Mouse (Mus musculus): ENCODE measurements around the gene Zkscan5.
"Not testable (repeated sequence)": the region's sequence is repeated elsewhere in the genome, so short reads cannot be mapped to it uniquely, and the experiment has no call there.

Zkscan5 gene

DNA sequence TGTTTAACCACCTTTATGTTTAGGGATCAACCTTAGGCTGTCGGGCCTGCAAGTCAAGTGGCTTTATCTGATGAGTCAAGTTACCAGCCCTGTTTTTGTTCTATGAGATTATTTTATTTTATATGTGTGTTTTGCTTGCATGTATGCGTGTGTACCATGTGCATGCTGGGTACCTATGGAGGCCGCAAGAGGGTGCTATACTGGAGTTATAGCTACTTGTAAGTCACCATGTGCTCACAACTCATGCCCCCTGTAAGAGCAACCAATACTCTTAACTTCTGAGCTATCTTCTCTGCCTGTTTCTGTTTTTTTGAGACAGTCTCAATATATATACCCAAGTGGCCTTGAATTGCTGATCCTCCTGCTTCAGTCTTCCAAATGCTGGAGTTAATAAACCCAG is 9.1 kb downstream of the Zkscan5 start:
- DNase-seq (ENCODE audit: low spot score): no peak

DNA sequence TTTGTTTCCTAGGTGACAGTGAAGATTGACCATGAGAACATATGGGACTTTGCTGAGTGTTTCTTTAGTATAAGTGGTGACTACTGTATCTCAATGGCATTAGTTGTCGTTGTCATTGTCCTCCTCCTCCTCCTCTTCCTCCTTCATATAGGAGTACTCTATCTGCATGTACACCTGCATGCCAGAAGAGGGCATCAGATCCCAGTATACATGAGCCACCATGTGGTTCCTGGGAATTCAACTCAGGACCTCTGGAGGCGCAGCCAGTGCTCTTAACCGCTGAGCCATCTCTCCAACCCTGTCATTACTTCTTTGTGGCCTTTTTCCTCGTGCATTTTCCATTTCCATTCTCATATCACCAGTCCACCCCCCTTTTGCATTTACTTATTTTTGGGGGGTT is 10.3 kb downstream of the Zkscan5 start:
- DNase-seq (ENCODE audit: low spot score): no peak

DNA sequence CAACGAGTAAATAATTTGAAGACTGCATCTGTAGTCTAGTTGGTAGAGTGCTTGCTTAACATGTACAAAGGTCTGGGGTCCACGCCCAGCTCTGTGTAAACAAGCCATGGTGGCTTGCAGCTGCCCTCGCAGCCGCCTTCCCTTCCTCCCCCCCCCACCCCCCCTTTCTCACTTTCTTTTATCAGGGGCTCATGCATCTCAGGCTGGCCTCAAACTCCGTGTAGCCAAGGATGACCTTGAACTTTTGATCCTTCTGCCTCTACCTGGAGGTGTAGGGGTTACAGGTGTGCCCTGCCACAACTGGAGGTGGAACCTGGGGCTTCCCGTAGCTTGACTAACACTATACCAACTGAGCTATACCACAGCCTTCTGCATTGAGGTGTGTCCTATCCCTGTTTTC is 13.4 kb downstream of the Zkscan5 start:
- no peak for DNase-seq (ENCODE audit: low spot score)

DNA sequence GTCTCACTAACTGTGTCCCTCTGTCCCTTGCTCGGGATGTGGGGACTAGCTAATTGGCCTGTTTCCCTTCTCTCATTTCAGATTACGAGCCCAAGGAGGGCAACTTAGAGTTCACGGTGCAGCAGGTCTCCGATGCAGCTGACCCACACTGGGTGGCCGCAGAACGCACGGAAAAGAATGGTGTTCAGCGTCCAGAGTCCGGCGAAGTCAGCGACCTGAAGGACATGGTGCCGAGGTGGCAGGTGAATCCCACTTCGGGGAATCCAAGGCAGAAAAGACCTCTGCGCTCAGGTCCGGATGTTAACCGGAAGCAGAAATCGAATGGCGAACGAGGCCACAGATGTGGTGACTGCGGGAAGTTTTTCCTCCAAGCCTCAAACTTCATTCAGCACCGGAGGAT is 13.8 kb downstream of the Zkscan5 start:
- no peak for DNase-seq (ENCODE audit: low spot score)

DNA sequence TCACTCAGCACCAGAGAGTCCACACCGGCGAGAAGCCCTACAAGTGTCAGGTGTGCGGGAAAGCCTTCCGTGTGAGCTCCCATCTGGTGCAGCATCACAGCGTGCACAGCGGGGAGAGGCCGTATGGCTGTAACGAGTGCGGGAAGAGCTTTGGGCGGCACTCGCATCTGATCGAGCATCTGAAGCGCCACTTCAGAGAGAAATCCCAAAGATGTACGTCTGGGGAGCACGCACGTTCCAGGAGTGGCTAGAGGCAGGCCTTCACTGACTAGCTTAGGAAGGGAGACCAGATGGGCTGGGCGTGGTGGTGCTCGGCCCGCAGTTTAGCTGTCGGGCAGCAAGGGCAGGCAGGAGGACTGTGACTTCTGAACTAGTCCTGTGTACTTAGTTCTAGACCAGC is 14.3 kb downstream of the Zkscan5 start:
- no peak for DNase-seq (ENCODE audit: low spot score)

DNA sequence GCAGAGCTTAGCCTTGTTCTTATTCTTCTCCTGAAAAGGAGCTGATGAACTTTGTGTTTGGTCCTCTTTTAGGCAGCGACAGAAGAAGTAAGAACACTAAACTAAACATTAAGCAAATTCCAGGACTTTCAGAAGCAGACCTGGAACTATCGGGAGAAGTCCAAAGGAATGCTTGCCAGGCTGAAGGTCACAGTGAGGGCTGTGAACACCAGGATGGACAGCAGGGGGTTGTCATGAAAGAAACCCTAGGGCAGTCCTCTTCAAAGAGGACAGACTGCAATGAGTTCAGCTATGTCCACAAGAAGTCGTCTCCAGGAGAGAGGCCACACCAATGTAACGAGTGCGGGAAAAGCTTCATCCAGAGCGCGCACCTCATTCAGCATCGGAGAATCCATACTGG is 15.6 kb downstream of the Zkscan5 start:
- DNase-seq (ENCODE audit: low spot score): no peak

DNA sequence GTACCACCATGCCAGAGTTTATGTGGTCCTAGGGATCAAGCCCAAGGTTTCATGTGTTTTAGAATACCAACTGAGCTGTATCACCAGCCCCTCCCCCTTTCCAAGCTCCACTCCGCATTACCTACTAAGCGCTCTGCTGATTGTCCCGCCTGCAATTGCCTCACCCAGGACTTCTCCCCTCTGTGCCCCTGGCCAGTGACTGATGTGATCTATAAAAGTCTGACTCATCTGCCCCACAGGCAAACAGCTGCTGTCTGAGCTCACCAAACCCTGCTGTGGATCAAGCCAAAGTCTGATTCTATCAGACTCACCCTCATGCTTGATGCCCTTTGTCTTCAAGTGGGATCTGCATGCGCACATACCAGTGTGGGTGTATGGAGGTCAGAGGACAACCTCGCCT is 18.5 kb downstream of the Zkscan5 start:
- DNase-seq (ENCODE audit: low spot score): no peak

DNA sequence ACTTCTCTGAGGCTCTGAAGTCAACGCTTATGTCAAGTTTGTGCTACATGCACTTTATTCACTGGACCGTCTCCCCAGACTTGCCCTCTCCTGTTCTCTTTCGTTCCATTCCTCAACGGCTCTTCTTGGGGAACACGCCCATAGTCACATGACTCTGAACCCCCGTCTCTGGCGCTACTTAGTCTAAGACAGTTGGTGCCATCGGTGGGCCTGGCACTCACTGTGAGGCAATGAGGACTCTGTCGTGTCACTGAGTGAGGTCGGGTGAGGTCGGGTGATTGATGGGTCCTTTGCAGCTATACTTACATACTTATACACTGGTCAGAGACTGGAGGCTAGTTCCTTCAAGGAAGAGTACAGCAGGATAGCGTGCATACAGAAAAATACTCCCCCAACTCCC is 19.0 kb downstream of the Zkscan5 start:
- no peak for DNase-seq (ENCODE audit: low spot score)

DNA sequence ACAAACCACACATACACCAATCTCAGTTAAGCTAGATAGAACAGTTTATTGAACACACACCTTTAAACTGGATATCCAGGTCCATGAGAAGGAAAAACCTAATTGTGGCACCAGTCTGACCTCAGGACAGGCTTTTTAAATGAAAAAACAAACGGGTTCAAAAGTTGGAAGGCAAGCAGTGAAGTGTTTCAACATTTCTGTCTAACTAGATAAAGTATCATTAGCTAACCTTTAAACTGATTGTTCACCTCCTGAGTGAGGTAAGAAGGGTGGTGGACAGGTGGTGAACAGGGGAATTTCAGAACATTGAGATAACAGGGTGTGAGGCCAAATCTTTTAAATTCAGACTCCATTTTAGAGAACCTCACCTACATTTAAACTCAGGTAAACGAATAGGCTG is 22.1 kb downstream of the Zkscan5 start:
- DNase-seq (ENCODE audit: low spot score): no peak

DNA sequence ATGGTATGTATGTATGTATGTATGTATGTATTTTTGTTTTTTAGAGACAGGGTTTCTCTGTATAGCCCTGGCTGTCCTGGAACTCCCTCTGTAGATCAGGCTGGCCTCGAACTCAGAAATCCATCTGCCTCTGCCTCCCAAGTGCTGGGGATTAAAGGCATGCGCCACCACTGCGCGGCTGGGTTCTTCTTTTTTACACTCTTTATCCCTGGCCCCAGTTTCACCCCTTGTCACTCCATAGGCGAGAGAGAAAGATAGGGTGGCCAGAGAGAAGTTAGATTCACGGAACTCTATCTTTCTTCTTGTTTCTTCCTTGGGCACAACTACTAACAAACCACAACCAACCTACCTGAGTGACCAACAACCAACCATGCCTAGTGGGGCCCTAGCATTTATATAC is 24.9 kb downstream of the Zkscan5 start:
- not testable (repeated sequence) for DNase-seq (ENCODE audit: low spot score)

DNA sequence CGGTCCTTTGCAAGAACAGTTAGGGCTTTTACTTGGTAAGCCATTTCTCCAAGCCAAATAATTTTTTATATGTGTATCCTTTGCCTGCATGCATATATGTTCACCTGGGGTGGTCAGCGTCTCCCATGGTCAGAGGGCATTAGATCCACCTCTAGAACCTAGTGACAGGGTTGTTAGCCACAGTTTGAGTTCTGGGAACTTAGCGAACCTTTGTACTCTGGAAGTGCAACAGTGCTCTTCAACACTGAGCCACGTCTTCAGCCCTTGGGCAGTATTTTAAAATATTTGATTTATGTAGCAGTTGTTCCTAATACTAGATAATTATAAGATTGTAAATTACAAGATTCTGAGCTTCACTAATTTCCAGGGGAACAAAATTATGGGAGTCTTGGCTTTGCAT is 26.3 kb downstream of the Zkscan5 start:
- DNase-seq (ENCODE audit: low spot score): no peak

DNA sequence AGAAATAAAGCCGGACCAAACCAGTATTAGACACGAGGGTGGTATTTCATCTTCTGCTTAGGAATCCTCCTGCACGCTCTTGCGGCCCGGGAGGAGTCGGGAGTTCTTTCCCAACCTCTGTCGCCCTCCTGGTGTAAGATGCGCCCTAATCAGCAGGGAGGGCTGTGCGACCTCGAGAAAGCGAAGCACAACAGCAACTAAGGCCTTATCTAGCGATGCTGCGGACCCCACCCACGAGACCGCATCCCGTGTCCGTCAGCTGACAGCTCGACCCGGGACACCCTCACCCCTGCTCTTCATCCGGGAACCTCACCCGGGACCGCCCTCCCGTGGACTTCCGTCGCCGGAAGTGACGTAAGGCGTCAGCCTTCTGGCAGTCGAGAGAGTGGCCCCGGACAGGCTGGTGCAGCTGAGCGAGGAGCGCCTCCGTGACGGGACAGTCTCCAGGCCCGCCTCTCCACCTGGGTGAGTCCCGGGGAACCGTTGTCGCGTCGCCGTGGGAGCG is 27.1 kb downstream of the Zkscan5 start, which contains the start of gene Zfp655:
Gene Zfp655, plus strand, starts transcription at position 349 of the 505 bp plus-strand sequence.
- peak; percentile 95 for DNase-seq (ENCODE audit: low spot score)

DNA sequence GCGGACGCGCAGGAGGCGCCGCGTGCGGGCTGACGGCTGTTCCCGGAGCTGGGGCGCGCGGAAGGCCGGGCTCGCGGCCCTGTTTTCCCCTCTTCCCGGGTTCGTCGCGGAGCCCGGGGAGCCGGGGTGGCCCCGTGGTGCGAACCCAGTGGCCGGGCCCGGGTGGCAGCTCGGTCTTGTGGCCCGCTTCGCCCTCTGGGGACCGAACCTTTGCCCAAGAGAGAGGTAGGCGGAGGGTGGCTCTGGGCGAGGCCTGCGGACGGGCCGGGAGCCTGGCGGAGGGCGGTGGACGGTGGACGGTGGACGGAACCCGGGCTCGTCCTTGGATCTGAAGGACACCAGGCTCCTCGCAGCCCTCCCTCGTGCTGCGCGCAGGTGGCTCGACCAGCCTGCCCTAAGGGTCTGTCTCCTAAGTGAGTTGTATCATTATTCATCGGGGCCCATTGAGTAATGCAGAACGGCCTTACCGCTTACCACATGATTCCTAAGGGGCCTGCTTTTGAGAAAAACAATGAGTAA is 27.6 kb downstream of the Zkscan5 start:
- no peak for DNase-seq (ENCODE audit: low spot score)

DNA sequence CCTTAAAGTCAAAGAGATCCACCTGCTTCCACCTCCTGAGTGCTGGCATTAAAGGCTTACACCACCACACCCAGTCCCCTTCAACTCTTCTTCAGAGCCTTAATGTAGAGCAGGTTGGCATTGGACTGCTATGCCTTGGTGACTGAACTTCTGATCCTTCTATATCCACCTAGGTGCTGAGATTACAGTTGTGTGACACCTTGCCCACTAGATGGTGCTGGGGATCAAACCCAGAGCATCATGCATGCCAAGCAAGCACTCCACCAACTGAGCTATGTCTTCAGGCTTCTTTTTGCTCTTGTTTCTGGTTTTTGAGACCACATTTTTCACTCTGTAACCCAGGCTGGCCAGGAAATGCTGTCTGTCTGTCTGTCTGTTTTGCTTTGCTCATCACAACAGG is 30.3 kb downstream of the Zkscan5 start:
- DNase-seq (ENCODE audit: low spot score): no peak

DNA sequence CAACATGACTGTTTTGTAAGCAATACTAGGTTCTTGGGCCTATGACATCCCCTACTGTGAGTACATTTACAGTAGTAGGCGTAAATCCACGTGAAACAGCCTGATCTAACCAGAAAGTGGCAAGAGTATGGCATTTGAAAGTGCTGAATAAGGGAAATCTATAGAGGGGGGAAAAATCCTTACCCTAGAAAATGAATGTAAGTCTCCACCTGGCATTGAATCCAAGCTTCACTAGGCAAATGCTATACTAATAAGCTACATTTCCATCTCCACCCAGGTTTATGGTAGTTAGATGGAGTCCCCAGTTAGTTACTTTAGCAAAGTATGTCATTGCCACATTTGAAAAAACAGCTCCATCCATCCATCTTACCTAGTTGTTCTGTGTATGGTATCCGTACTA is 45.2 kb downstream of the Zkscan5 start:
- DNase-seq (ENCODE audit: low spot score): no peak

Measured in left cerebral cortex, adult 11 months (tissue).